Mouse (Mus musculus) cerebellum, adult 11-12 months (tissue): ENCODE data around the gene Fktn.
"Not testable (repeated sequence)": the region's sequence is repeated elsewhere in the genome, so short reads cannot be mapped to it uniquely, and the experiment has no call there.

Experiments used
- DNase-seq: peaks from one replicate; pipeline ENCODE4 v3.0.0; 2022

Fktn gene

GRCm38 (mm10) chr4:53772004-53772403 lies 58.2 kb downstream of the Fktn start:
- DNase-seq: no peak

- DNase-seq: no peak
Observed at GRCm38 (mm10) chr4:53773911-53774310, 60.1 kb downstream of the Fktn start.

- no peak for DNase-seq
Observed at GRCm38 (mm10) chr4:53781396-53781795, 67.6 kb downstream of the Fktn start.

- no peak for DNase-seq
Observed at GRCm38 (mm10) chr4:53782216-53783070, 68.6 kb downstream of the Fktn start.

GRCm38 (mm10) chr4:53785746-53786398 lies 72.1 kb downstream of the Fktn start:
- DNase-seq: no peak

- DNase-seq: no peak
Observed at GRCm38 (mm10) chr4:53786851-53787250, 73.1 kb downstream of the Fktn start.

- no peak for DNase-seq
Observed at GRCm38 (mm10) chr4:53789346-53789745, 75.5 kb downstream of the Fktn start.

GRCm38 (mm10) chr4:53794257-53794966 lies 80.6 kb downstream of the Fktn start:
- DNase-seq: no peak

- no peak for DNase-seq
Observed at GRCm38 (mm10) chr4:53795086-53795485, 81.3 kb downstream of the Fktn start.

GRCm38 (mm10) chr4:53795706-53796105 lies 81.9 kb downstream of the Fktn start:
- DNase-seq: no peak

- DNase-seq: no peak
Observed at GRCm38 (mm10) chr4:53796865-53797772, 83.3 kb downstream of the Fktn start.

GRCm38 (mm10) chr4:53798896-53799676 lies 85.3 kb downstream of the Fktn start:
- no peak for DNase-seq

GRCm38 (mm10) chr4:53799753-53800152 lies 86.0 kb downstream of the Fktn start:
- no peak for DNase-seq

- not testable (repeated sequence) for DNase-seq
Observed at GRCm38 (mm10) chr4:53803674-53804073, 89.9 kb downstream of the Fktn start.

GRCm38 (mm10) chr4:53806428-53806827 lies 92.6 kb downstream of the Fktn start:
- not testable (repeated sequence) for DNase-seq

GRCm38 (mm10) chr4:53818320-53818719 lies 104.5 kb downstream of the Fktn start:
- DNase-seq: no peak

GRCm38 (mm10) chr4:53823697-53824096 lies 109.9 kb downstream of the Fktn start:
- DNase-seq: no peak

- DNase-seq: no peak
Observed at GRCm38 (mm10) chr4:53824831-53825230, 111.0 kb downstream of the Fktn start.

GRCm38 (mm10) chr4:53825821-53826605 lies 112.2 kb downstream of the Fktn start, which contains the start of gene Tmem38b:
Tmem38b (plus strand) TSS chr4:53826045.
- DNase-seq: peak; percentile 77

- DNase-seq: no peak
Observed at GRCm38 (mm10) chr4:53826641-53827248, 112.9 kb downstream of the Fktn start.
